Mouse (Mus musculus): ENCODE measurements around the gene Gpd1.

The Gpd1 gene

DNA sequence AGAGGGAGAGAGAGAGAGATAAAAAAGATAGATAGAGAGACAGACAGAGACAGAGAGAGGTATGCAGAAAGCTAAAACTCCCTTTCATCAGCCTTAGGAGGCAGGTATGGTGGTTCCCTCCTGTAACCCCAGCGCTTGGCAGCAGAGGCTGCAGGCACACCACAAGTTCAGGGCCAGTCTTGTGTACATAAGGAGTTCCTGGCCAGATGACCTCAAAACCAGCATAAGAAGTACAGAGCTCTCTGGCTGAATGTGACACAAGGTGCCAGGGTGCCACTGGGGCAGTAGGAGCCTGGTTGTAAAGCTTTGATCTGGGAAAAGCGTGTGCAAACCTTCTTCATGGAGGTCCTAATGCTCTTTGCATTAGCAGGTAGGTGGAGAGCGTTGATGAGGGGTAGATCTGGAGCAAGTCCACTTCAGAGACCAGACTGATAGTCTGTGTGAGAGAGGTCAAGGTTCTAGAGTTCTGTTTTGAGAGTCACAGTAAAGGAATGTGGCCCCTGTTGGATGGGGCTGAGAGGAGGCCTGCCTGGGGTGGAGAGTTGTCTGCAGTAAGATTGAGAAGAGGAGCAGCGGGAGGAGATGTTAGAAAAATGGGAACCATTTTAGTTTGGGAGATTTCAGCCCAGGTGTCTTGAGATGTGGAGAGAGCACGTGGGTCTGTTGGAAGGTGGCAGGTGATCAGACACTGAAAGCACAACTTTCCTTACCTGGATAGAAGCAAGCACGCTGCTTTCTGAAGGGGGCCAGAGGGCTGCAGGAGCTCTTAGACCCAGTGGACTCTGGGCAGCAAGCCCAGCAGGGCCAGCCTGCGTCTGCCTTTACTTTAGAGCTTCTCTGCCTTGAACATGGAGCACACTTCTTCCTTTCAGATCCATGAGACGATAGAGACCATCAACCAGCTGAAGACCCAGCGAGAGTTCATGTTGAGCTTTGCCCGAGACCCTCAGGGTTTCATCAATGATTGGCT is 6.8 kb upstream of the Gpd1 start:
- DNase-seq (ENCODE audit: low read depth, low spot score): no peak
- Histone ChIP-seq H3K36me3 (ENCODE audit: control insufficient read depth, insufficient read depth, low read length, poor library complexity, severe bottlenecking) (peaks cover 15% of the 10 kb centered on the region), H3K27me3 (ENCODE audit: control insufficient read depth, insufficient read depth, low read length, poor library complexity, severe bottlenecking) (no peaks in the 10 kb centered on the region)

DNA sequence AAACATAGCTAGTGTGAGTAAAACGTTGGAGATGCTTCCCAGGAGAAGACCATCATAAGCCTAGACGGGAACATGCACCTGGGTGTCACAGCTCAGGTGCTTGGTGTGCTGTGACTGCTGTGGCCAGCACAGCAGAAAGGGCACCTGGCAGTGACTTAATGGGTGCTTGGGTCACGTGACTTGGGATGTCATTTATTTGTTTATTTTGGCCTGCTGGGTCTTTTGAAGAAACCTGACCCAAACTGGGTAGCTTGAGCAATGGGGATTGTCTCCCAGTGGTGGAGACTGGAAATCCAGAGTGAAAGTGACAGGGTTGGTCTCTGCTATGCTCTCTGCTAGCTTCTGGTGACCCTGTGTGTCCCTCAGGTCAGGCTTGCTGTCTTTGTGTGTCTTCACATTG is 5.8 kb upstream of the Gpd1 start:
- H3K36me3 ChIP-seq (ENCODE audit: control insufficient read depth, insufficient read depth, low read length, poor library complexity, severe bottlenecking): peaks cover 15% of the 10 kb centered on the region
- H3K27me3 ChIP-seq (ENCODE audit: control insufficient read depth, insufficient read depth, low read length, poor library complexity, severe bottlenecking): no peaks in the 10 kb centered on the region

DNA sequence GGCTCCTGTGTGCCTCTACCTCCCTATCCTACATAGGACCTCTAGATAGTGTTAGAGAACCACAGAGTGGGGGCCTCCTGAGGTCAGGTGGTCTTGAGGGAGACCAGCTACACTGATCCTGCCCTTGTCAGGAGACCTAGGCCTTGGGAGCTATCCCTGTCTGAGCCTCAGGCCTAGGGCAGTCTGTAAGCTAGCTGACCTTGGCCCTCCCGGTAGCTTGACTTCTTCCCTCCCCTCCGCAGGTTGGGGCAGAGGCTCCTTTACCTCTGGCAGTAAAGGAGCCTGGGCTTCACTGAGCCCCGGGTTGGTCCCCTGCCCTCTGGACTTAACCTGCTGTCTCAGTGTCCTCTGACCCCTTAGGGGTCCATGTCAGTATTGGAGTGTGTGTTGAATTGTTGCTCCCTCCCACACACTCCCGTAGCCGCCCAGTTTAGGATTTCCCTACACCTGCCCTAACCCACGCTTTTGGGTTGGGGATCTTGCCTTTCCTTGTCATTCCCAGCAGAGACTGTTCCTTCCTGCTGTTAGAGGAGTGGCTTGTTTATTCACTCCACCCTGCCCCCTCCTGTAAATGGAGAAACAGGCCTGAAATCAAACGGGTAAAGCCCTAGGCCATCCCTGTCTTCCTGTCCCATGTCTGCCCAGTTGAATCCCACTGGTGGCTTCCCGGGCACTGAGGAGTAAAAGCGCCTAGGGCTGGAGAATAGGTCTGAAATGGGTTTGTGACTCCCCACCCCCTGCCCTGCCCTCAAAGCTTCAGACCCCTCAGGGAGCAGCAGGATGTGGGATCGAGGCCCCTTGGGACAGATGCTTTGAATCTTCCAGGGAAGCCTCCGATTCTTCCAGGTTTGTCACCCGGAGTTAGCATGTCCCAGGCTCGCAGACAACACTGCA is 4.4 kb upstream of the Gpd1 start:
- no peaks in the 10 kb centered on the region for H3K27me3 ChIP-seq (ENCODE audit: control insufficient read depth, insufficient read depth, low read length, poor library complexity, severe bottlenecking)

More for the DNA sequence above, 5.8 kb upstream of the Gpd1 start:
- no peak for DNase-seq (ENCODE audit: low read depth, low spot score)

DNA sequence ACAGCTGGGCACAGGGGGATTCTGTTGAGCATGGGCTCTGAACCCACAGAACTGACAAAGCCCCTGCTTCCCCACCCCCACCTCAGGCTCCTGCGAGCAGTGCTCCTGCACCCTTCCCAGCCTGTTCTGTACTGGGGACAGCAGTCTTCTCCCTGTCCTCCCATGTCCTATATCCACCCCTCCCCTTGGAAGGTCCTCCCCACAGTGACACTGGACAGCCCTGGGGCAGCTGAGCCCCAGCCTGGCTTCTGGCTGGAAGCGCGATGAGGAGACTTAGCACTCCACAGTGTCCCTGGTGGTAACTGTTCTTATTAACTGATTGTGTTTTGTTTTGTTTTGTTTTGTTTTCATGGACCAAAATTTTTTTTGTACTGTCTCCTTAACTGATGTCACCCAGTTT is 3.7 kb upstream of the Gpd1 start:
- H3K27me3 ChIP-seq (ENCODE audit: control insufficient read depth, insufficient read depth, low read length, poor library complexity, severe bottlenecking): no peaks in the 10 kb centered on the region
- peaks cover 15% of the 10 kb centered on the region for H3K36me3 ChIP-seq (ENCODE audit: control insufficient read depth, insufficient read depth, low read length, poor library complexity, severe bottlenecking)
- no peak for DNase-seq (ENCODE audit: low read depth, low spot score)

More for the DNA sequence above, 4.4 kb upstream of the Gpd1 start:
- DNase-seq (ENCODE audit: low read depth, low spot score): no peak
- peaks cover 15% of the 10 kb centered on the region for H3K36me3 ChIP-seq (ENCODE audit: control insufficient read depth, insufficient read depth, low read length, poor library complexity, severe bottlenecking)

DNA sequence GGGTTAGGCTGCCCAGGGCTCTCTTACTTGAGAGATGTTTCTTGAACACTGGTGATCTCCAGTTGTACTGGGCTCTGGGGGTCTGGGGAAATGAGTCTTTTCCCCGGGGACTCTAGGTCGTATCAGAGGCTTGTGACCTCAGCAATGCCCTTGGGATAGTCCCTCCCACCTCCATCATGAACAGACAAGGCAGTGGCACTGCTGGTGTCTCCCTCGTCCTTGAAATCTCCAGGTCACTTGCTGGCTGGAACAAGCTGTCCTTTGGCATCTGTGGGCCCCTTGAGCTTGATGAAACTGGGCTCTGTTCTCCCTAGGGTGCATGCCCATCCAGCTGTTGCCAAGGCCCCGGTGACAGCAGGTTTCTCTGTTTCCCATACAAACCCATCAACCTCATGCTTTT is 3.1 kb upstream of the Gpd1 start:
- Histone ChIP-seq H3K36me3 (ENCODE audit: control insufficient read depth, insufficient read depth, low read length, poor library complexity, severe bottlenecking) (peaks cover 15% of the 10 kb centered on the region), H3K27me3 (ENCODE audit: control insufficient read depth, insufficient read depth, low read length, poor library complexity, severe bottlenecking) (no peaks in the 10 kb centered on the region)
- DNase-seq (ENCODE audit: low read depth, low spot score): no peak

DNA sequence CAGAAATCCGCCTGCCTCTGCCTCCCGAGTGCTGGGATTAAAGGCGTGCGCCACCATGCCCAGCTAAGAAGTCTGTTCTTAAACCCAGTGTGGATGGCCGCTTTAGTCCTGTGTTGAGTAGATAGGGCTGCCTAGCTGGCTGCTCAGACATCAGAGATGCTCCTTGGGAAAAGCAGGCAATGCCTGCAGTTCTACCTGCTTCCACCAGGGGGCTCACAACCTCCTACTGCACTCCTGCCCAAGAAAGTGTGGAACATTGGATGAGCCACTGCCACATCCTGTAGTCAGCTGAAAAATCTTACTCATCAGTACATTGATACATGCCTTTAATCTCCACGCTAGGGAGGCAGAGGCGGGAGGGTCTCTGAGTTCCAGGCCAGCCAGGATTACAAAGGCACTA is 2.5 kb upstream of the Gpd1 start:
- peak; percentile 74 for DNase-seq (ENCODE audit: low read depth, low spot score)
- H3K36me3 ChIP-seq (ENCODE audit: control insufficient read depth, insufficient read depth, low read length, poor library complexity, severe bottlenecking): peaks cover 10% of the 10 kb centered on the region
- H3K27me3 ChIP-seq (ENCODE audit: control insufficient read depth, insufficient read depth, low read length, poor library complexity, severe bottlenecking): no peaks in the 10 kb centered on the region

DNA sequence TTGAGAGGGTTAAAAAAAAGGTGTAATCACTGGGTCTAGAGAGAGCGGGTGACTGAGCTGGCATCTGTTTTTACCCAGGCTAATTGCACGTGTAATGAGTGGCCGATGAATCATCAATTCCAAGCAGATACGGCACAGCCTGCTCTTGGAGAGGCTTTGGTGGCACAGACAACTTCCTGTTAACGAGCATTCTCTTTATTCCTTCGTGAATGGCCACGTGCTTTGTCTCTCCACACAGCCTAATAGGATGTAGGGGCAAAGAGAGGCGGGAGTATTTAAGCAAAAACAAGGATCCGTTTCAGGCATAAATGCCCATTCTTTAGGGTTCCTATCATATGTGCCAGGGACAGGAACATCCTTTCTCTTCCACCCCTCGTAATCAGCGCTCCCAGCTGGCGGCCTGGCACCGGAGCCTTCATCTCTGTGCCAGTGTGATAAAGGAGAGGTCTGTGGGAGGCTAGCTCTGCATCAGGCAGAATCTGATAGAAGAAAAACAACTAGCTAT is 1.9 kb upstream of the Gpd1 start:
- DNase-seq (ENCODE audit: low read depth, low spot score): no peak
- Histone ChIP-seq H3K27me3 (ENCODE audit: control insufficient read depth, insufficient read depth, low read length, poor library complexity, severe bottlenecking) (no peaks in the 10 kb centered on the region), H3K36me3 (ENCODE audit: control insufficient read depth, insufficient read depth, low read length, poor library complexity, severe bottlenecking) (peaks cover 8% of the 10 kb centered on the region)

DNA sequence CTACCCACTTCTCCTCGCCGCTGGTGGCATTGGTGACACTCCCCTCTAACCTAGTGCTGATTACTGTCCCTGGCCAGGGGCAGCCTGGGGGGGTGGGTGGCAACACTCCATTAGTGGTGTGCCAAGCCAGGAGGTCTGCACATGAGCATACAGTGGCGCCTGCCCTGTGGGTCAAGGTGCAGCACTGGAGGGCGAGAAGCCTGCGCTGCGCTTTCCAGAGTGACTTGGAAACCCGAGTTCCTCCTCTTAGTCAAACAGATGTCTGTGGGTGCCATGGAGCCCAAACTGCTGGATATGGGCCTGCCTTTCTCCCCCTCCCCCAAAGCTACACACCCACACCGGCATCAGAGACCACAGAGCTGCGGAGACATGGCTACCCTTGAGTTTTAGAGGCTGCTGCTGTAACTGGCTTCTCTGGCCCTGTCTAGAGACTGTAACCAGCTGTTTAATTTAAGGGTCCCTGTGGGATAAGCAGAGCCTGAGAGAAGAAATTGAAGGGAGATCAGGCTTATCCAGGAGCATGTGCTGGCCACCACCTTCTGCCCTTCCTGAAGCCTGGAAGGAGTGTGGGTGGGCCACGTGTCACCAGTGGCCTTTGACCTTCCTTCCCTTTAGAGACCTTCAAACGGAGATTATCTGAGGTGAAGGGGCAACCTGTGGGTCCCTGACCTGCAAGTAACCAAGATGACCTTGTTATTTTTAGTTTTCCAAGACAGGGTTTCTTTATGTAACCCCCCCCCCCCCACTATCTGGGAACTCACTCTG is 1.2 kb upstream of the Gpd1 start:
- no peaks in the 10 kb centered on the region for H3K27me3 ChIP-seq (ENCODE audit: control insufficient read depth, insufficient read depth, low read length, poor library complexity, severe bottlenecking)
- H3K36me3 ChIP-seq (ENCODE audit: control insufficient read depth, insufficient read depth, low read length, poor library complexity, severe bottlenecking): peaks cover 8% of the 10 kb centered on the region
- DNase-seq (ENCODE audit: low read depth, low spot score): no peak

DNA sequence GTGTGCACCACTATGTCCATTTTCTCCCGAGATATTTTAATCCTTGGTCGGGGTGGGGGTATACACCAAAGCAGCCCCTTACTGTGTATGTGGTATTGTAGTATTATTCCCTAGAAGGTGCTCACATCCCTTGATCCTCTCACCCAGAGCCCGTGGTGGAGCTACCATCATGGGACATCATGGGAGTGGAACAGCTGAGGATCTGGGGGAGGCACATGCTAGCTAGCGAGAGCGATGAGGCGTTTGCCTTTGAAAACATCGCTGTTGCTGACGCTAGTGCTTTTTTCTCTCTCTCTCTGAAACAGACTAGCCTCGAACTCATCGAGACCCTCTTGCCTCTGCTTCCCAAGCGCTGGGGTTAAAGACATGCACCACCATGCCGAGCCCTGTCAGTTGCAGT is 501 bp upstream of the Gpd1 start:
- Histone ChIP-seq H3K36me3 (ENCODE audit: control insufficient read depth, insufficient read depth, low read length, poor library complexity, severe bottlenecking) (peaks cover 4% of the 10 kb centered on the region; the same call in 1 of the 2 replicates), H3K27me3 (ENCODE audit: control insufficient read depth, insufficient read depth, low read length, poor library complexity, severe bottlenecking) (no peaks in the 10 kb centered on the region)
- no peak for DNase-seq (ENCODE audit: low read depth, low spot score)

DNA sequence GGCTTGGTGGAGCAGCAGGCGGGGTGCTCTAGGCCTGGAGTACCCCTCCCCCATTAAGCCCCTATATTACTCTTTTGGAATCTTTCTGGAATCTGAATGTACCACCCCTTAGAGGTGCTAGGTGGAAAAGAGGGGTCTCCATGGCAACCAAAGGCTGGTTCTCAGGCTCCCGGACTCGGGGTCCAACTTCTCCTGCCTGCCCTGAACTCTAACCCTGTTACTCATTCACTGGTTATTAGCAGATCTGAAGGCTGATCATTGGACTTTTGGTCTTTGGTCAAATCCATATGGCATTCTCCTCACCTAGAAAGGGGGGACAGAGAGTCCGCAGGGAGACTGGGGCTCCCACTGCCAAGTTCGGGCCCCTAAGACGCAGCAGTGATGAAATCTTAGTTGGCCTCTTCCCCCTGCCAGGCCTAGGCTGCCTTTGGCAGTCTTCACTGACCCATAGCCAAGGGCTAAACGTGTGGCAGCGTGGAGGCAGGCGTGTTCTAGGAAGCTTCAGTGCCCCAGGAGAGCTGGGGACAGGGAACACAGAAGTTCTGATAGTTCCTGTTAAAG is 1.2 kb downstream of the Gpd1 start:
- H3K27me3 ChIP-seq (ENCODE audit: control insufficient read depth, insufficient read depth, low read length, poor library complexity, severe bottlenecking): no peaks in the 10 kb centered on the region
- H3K36me3 ChIP-seq (ENCODE audit: control insufficient read depth, insufficient read depth, low read length, poor library complexity, severe bottlenecking): no peaks in the 10 kb centered on the region
- no peak for DNase-seq (ENCODE audit: low read depth, low spot score)

DNA sequence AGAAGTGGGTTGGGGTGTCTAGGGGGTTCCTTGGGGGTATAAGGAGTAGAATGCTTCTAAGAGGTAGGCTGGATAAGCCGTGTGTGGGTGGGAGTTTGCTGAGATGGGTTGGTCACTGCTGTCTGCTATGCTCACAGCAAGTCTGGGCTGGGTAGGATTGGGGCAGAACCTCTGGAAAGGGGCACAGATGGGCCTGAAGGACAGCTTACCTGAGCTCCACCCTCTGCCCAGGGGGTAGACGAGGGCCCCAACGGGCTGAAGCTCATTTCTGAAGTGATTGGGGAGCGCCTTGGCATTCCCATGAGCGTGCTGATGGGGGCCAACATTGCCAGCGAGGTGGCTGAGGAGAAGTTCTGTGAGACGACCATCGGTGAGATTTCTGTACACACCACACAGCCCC is 2.5 kb downstream of the Gpd1 start:
- H3K36me3 ChIP-seq (ENCODE audit: control insufficient read depth, insufficient read depth, low read length, poor library complexity, severe bottlenecking): no peaks in the 10 kb centered on the region
- no peak for DNase-seq (ENCODE audit: low read depth, low spot score)
- no peaks in the 10 kb centered on the region for H3K27me3 ChIP-seq (ENCODE audit: control insufficient read depth, insufficient read depth, low read length, poor library complexity, severe bottlenecking)

DNA sequence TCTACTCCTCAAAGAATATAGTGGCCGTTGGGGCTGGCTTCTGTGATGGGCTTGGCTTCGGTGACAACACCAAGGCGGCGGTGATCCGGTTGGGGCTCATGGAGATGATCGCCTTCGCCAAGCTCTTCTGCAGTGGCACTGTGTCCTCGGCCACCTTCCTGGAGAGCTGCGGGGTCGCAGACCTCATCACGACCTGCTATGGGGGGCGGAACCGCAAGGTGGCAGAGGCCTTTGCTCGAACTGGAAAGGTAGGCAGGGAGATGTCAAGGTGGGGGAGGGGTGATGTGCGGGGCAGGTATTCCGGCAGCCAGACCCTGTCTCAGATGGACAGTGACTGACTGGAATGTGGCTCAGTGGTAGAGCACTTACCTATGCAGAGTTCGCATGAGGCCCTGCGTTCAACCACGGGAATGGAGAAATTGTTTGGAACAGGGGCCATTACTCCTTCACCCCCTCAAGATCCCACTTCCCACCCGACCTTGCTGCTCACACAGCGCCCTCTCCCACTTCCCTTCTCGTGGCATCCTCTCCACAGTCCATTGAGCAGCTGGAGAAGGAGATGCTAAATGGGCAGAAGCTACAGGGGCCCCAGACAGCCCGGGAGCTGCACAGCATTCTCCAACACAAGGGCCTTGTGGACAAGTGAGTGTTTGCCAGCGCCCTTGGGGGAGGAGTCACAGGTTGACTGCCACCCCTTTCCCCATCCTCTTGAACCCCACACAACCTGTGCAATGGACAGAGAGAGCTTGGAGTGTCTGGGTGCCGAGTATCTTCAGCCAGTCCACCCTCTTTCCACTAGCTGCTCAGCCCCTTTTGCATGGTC is 4.8 kb downstream of the Gpd1 start:
- H3K36me3 ChIP-seq (ENCODE audit: control insufficient read depth, insufficient read depth, low read length, poor library complexity, severe bottlenecking): no peaks in the 10 kb centered on the region
- DNase-seq (ENCODE audit: low read depth, low spot score): no peak

DNA sequence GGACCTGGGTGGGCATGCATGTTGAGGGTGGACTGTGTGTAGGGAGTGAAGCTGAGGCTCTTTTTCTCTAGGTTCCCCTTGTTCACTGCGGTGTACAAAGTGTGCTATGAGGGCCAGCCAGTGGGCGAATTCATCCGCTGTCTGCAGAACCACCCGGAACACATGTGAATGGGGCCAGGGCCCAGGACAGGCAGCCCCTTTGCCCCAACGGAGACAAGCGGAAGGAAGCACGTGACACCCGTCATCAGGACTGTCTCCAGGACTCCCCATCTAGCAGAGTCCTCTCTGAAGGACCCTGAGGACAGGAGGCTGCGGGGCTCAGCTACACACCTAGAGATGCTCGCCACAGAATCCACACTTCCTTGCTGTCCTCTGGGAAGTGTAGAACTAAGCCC is 5.8 kb downstream of the Gpd1 start:
- H3K36me3 ChIP-seq (ENCODE audit: control insufficient read depth, insufficient read depth, low read length, poor library complexity, severe bottlenecking): peaks cover 4% of the 10 kb centered on the region; the same call in 1 of the 2 replicates
- peak; percentile 18 for DNase-seq (ENCODE audit: low read depth, low spot score)
- no peaks in the 10 kb centered on the region for H3K27me3 ChIP-seq (ENCODE audit: control insufficient read depth, insufficient read depth, low read length, poor library complexity, severe bottlenecking)

More for the DNA sequence above, 4.8 kb downstream of the Gpd1 start:
- no peaks in the 10 kb centered on the region for H3K27me3 ChIP-seq (ENCODE audit: control insufficient read depth, insufficient read depth, low read length, poor library complexity, severe bottlenecking)

All from splenic B cell, adult 2 months (primary cell).